Comparison of ENCODE assay signal across 8 mouse cellular contexts in genomic region chr16:24238075-24238555, GRCm38 (mm10).
DNase-seq lines count a peak whose midpoint lies in the region; ATAC-seq lines count a peak whose summit lies in the region.

No protein-coding gene starts in this region.

- H3K4me2 ChIP-seq in kidney, embryonic 16.5 days (replicated peaks; ENCODE audit: low read depth, low read length): no peak overlapping the region

- H3K27ac ChIP-seq in kidney, embryonic 16.5 days (ENCODE audit: low read length): no peak overlapping the region

- H3K36me3 ChIP-seq in kidney, embryonic 16.5 days (ENCODE audit: insufficient read depth, low read length): no peaks in the 10 kb centered on the region

- no peak overlapping the region for H3K9ac ChIP-seq in kidney, embryonic 16.5 days (replicated peaks; ENCODE audit: low read length)

- no peaks in the 10 kb centered on the region for H3K4me1 ChIP-seq in kidney, embryonic 16.5 days (ENCODE audit: insufficient read depth, low read length)

- peak; percentile 35 for DNase-seq in 3134 (ENCODE audit: extremely low read depth, insufficient read length, low spot score)
- peak; percentile 56 for DNase-seq in Muller cell, postnatal 12 days (ENCODE audit: inconsistent ontology term)
- peak; percentile 77 to 89 for DNase-seq in heart, adult 18-20 months
- DNase-seq in lung, postnatal 10 days: peak; percentile 61
- peak; percentile 18 to 66 for DNase-seq in urinary bladder, postnatal 36 days (ENCODE audit: low spot score in 2 of 2)
- DNase-seq in cerebellum, postnatal 4 days (ENCODE audit: low spot score in 2 of 2): no peak
- DNase-seq in spleen, postnatal 4 days (ENCODE audit: low spot score in 2 of 2): no peak

- H3K4me3 ChIP-seq in kidney, embryonic 16.5 days (ENCODE audit: low read length): no peak overlapping the region

- H3K9me3 ChIP-seq in kidney, embryonic 16.5 days (ENCODE audit: low read length): no peaks in the 10 kb centered on the region

- 52% methylated on average over 3 of the region's 3 CpGs for WGBS in kidney, embryonic 16.5 days

- no peaks in the 10 kb centered on the region for H3K27me3 ChIP-seq in kidney, embryonic 16.5 days (ENCODE audit: insufficient read depth, low read length)

- peak; percentile 39; the same call in 1 of the 2 replicates for ATAC-seq in kidney, embryonic 16.5 days (ENCODE audit: low FRiP score, low TSS enrichment)

Comparison
In these comparisons a context has a peak if more than half of its experiments do, and no peak if none do; other contexts are left out.
1. DNase-seq: peak in 3134 (single experiment), Muller cell, postnatal 12 days (single experiment), heart, adult 18-20 months (2 of 2), lung, postnatal 10 days (single experiment) and urinary bladder, postnatal 36 days (2 of 2); none in cerebellum, postnatal 4 days (0 of 2) and spleen, postnatal 4 days (0 of 2).